Mouse (Mus musculus): ENCODE measurements around the gene Gng13. TPM values are rescaled to one million over a fixed set of nuclear protein-coding genes. Genes with fewer than 3 reads are reported as not detected.
"Not testable (repeated sequence)": the region's sequence is repeated elsewhere in the genome, so short reads cannot be mapped to it uniquely, and the experiment has no call there.

The Gng13 gene
- total RNA-seq, 2 experiments from 2014 or later, result 125 to 154 TPM

GRCm38 (mm10) chr17:25727265-25728008 lies 10.5 kb downstream of the Gng13 start, which contains the start of the genes Chtf18 and Rpusd1:
TSS of gene Chtf18 (minus strand) at chr17:25727419.
TSS of gene Rpusd1 (plus strand) at chr17:25727670.
- intact Hi-C loops (cut with DNase I), result no loop called here
- peak; percentile 99 to 100 for DNase-seq (ENCODE audit: low spot score in 2 of 2)

DNA sequence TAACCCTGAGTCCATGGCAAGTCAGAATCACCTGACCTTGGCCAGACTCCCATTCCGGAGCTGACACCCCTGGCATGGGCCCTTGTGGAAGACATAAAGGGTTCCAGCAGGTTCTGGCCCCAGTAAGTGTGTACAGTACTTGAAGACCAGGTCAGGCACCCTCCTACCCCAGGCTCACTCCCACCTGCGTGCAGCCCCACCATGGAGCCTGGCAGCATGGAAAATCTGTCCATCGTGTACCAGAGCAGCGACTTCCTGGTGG lies 11.0 kb downstream of the Gng13 start:
- intact Hi-C loops (cut with DNase I), result no loop called here
- no peak for DNase-seq (ENCODE audit: low spot score in 2 of 2)

- peak; percentile 88 to 92 for DNase-seq (ENCODE audit: low spot score in 2 of 2)
- intact Hi-C loops (cut with DNase I), result loop anchor here (2.0 to 5.0 kb wide), 2 partner anchors 40 to 69 kb away; partner anchors contain the start of gene Narfl
Observed at GRCm38 (mm10) chr17:25732082-25732481, 15.1 kb downstream of the Gng13 start.

- intact Hi-C loops (cut with DNase I), result no loop called here
- no peak for DNase-seq (ENCODE audit: low spot score in 2 of 2)
Observed at GRCm38 (mm10) chr17:25735246-25735645, 18.3 kb downstream of the Gng13 start.

- intact Hi-C loops (cut with DNase I), result no loop called here
Observed at GRCm38 (mm10) chr17:25735745-25736144, 18.8 kb downstream of the Gng13 start, which contains the start of gene Mslnl. TSS of gene Mslnl (plus strand) at chr17:25736042.

GRCm38 (mm10) chr17:25738861-25739260 lies 21.9 kb downstream of the Gng13 start:
- DNase-seq (ENCODE audit: low spot score in 2 of 2), result no peak
- intact Hi-C loops (cut with DNase I), result no loop called here

More at GRCm38 (mm10) chr17:25735745-25736144, 18.8 kb downstream of the Gng13 start, which contains the start of gene Mslnl:
- no peak for DNase-seq (ENCODE audit: low spot score in 2 of 2)

DNA sequence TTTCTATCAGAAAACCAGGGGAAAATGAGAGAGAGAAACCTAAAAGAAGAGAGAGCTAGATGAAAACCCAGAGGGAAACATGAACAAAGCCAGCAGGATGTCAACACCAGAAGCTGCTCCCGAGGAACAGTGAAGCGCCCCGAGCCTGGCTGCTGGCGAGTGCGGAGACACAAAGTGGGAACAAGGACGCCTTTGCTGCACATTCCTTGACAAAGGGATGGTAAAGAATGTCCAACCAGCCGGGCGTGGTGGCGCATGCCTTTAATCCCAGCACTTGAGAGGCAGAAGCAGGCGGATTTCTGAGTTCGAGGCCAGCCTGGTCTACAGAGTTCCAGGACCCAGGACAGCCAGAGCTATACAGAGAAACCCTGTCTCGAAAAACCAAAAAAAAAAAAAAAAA lies 24.5 kb downstream of the Gng13 start:
- intact Hi-C loops (cut with DNase I); DNase-seq (ENCODE audit: low spot score in 2 of 2): not testable (repeated sequence)

DNA sequence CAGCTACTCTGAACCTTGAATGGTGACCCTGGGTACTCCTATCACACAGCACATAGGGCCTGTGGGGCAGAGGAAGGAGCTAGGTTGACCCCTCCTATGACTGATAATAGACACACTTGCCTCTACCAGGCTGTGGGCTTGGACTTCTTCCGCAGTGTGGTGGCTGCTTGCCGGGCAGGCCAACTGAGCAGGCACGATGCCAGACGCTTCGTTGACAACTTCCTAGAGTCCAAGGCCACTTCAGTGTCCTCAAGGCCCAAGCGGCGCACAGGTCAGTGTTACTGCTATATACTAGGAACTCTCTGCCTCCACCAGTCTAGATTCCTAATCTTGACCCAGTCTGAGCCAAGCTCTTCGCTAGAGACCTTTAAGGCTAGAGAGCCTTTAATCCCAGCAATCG lies 26.9 kb downstream of the Gng13 start:
- intact Hi-C loops (cut with DNase I), result no loop called here
- DNase-seq (ENCODE audit: low spot score in 2 of 2), result no peak

GRCm38 (mm10) chr17:25744311-25744710 lies 27.3 kb downstream of the Gng13 start:
- intact Hi-C loops (cut with DNase I), result no loop called here
- DNase-seq (ENCODE audit: low spot score in 2 of 2), result no peak

- intact Hi-C loops (cut with DNase I), result no loop called here
- no peak for DNase-seq (ENCODE audit: low spot score in 2 of 2)
Observed at GRCm38 (mm10) chr17:25748238-25748637, 31.3 kb downstream of the Gng13 start.

DNA sequence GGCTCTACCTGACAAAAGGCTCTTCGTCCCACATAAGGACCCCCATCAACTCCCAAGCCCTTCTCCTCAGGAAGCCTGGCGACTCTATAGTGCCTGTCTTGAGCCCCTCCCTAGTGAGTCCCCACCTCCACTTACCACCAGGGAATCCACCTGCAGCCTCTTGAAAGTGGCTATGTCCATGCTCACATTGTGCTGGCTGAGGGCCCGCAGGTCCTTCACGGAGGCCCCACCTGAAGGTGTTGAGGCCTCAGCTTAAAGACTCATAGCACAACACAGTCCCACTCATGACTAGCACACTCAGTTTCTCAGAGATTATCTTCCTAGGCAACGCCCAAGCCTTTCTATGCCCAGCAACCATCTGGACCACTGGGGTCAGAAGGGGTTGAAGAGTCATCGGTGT lies 32.3 kb downstream of the Gng13 start:
- no peak for DNase-seq (ENCODE audit: low spot score in 2 of 2)
- intact Hi-C loops (cut with DNase I), result no loop called here

DNA sequence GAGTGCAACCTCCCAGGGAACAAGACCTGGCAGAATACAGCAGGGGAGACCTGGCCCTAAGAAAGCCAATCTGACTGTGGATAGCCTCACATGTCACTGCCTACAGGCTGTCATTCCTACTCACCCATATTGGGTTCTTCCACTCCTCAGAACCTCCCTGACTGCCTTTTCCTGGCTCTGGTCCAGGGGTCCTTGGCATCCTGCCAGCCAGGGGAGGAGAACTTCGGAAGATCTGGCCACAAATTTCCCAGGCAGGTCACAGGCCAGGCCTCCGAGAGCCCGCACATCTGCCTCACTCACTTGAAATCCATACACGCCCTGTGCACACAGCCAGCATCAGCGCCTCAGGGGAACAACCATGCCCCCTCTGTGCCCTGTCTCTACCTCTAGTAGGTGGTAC lies 34.5 kb downstream of the Gng13 start:
- DNase-seq (ENCODE audit: low spot score in 2 of 2), result peak in 1 of 2 experiments; percentile 41

GRCm38 (mm10) chr17:25754241-25754640 lies 37.3 kb downstream of the Gng13 start, which contains the start of gene Msln:
TSS of gene Msln (minus strand) at chr17:25754378.
- intact Hi-C loops (cut with DNase I), result no loop called here
- no peak for DNase-seq (ENCODE audit: low spot score in 2 of 2)

More for the DNA sequence above, 34.5 kb downstream of the Gng13 start:
- intact Hi-C loops (cut with DNase I), result no loop called here

DNA sequence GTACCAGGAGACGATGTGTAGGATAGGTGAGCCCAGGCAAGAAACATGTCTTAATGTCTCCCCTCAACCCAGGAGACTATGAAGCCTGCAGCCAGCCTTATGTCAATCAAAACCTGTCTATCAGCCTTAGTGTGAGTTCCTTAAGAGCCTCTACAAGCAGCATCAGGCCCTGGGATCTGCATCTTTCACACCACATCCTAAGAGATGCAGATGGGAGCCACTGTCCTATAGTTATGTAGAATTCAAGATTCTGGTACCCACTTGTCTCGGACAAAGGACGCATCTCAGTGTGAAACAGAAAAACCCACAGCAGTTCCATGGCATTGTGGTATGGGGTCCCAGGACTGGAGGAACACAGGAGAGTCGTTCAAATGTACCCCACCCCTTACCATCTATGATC lies 38.1 kb downstream of the Gng13 start:
- DNase-seq (ENCODE audit: low spot score in 2 of 2), result no peak
- intact Hi-C loops (cut with DNase I), result no loop called here

GRCm38 (mm10) chr17:25755627-25756377 lies 38.8 kb downstream of the Gng13 start:
- no peak for DNase-seq (ENCODE audit: low spot score in 2 of 2)
- intact Hi-C loops (cut with DNase I), result no loop called here

GRCm38 (mm10) chr17:25756378-25757242 lies 39.6 kb downstream of the Gng13 start:
- intact Hi-C loops (cut with DNase I), result no loop called here
- no peak for DNase-seq (ENCODE audit: low spot score in 2 of 2)

- no peak for DNase-seq (ENCODE audit: low spot score in 2 of 2)
- intact Hi-C loops (cut with DNase I), result no loop called here
Observed at GRCm38 (mm10) chr17:25757691-25758090, 40.7 kb downstream of the Gng13 start.

GRCm38 (mm10) chr17:25760148-25760547 lies 43.2 kb downstream of the Gng13 start:
- peak in 1 of 2 experiments; percentile 54 for DNase-seq (ENCODE audit: low spot score in 2 of 2)
- intact Hi-C loops (cut with DNase I), result no loop called here

- intact Hi-C loops (cut with DNase I), result no loop called here
- peak; percentile 54 to 86 for DNase-seq (ENCODE audit: low spot score in 2 of 2)
Observed at GRCm38 (mm10) chr17:25761561-25761970, 44.6 kb downstream of the Gng13 start.

DNA sequence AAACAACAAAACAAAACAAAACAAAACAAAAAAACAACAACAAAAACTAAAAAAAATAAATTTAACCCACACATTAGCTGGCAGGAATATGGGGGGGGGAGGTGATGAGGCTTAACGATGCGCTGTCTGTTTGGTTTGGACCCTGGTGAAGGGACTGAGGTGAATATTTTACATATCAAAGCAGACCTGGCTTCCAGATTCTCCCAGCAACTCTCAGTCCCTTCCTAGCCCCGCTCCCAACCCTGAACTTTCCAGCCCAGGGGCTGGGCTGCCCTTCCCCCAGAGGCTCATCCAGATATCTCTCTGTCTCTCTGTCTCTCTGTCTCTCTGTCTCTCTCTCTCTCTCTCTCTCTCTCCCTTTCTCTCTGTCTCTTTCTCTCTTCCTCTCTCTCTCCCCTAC lies 45.6 kb downstream of the Gng13 start:
- no peak for DNase-seq (ENCODE audit: low spot score in 2 of 2)
- intact Hi-C loops (cut with DNase I), result no loop called here

Measured in left cerebral cortex, postnatal 14 days (tissue).